Mouse (Mus musculus) lung, postnatal 0 days (tissue): ENCODE results near the gene Tex22.

Experiments used
- CTCF ChIP-seq: IDR thresholded peaks from 2 replicates; pipeline ENCODE4 v1.5.1; 2016; ENCODE audit warnings: antibody characterized with exemption, mild to moderate bottlenecking
- EP300 ChIP-seq: IDR thresholded peaks from 2 replicates; pipeline ENCODE4 v1.6.1; 2016; ENCODE audit warnings: antibody characterized with exemption, mild to moderate bottlenecking, control low read depth

GRCm38 (mm10) chr12:113106386-113106785, 32.1 kb downstream of the Tex22 start:
- TF ChIP-seq EP300 (no peak), CTCF (no peak)
